Mouse (Mus musculus): Measurements from ENCODE around the gene Ncoa1.
"Not testable (repeated sequence)": the region's sequence is repeated elsewhere in the genome, so short reads cannot be mapped to it uniquely, and the experiment has no call there.

Gene Ncoa1

DNA sequence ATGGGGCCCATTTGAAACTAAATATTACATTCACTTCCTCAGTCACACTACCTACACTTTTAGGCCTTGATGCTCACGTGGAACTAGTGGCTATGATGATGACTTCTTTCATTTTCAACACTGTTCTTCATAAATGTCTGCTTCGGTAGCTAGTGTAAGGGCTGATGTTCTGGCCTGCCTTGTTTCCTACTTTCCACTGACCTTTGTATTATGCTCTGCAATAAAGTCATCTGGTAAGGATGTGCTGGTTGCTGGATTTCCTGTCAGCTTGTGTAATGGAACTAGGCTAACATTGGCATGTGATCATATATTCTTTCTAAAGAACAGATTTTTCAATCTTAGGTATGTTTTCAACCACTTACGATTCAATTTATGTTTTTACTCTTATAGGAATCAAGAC is 177.7 kb downstream of the Ncoa1 start:
- no peak for DNase-seq

- no peak for DNase-seq
Observed at GRCm38 (mm10) chr12:4298626-4299025, 178.4 kb downstream of the Ncoa1 start.

DNA sequence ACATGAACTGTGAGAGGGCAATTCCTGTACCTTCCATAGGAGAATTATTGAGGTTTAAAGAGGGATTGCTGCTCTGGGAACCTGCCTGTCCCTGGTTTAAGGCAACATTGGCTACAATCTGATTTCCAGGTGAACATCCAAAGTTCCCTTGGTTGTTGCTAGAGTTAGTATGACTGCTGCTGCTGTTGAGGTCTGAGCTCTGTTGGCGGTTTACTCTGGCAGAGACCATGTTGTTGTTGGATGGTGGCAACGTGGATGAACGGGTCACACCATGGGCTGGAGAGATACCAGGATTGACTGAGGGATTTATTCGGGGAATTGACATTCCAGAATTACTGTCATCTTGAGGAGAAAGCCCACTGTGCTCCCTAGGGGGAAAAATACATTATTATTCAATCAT is 181.1 kb downstream of the Ncoa1 start:
- no peak for DNase-seq

DNA sequence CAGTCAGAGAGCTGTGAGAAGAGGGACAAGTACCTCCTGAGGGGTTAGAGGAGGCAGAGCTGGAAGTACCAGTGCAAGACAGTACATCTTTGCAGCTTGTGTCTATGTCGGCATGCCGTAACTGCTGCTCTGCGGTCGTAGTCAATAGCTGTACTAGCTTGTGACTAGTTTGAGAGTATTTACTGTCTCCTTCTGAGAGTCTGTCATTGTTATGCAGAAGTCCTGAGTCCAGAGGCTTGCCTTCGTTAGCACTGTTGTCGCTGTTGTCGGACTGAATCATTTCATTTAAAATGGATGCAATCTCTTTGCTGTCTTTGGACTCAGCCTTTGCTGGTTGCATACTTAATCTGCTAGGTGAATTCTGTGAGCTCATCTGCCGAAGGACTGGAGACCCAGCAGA is 181.7 kb downstream of the Ncoa1 start:
- no peak for DNase-seq

DNA sequence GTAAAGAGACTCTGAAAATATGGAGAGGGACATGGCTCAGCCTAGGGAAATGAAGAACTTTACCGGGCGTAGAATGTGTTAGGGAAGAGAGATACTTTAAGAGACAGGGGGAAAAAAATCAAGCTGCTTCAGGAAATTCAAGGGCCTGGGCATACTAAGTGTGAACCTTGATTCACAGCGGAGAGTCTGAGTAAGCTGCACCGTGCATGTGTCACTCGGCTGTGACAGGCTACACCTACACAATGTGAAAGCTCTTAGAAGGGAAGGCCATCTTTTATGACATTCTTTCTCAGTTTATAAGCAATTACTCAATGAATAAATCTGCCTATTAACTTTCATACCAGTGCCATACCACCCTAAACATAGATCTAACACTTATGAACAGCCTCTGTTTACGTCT is 183.2 kb downstream of the Ncoa1 start:
- DNase-seq = no peak

DNA sequence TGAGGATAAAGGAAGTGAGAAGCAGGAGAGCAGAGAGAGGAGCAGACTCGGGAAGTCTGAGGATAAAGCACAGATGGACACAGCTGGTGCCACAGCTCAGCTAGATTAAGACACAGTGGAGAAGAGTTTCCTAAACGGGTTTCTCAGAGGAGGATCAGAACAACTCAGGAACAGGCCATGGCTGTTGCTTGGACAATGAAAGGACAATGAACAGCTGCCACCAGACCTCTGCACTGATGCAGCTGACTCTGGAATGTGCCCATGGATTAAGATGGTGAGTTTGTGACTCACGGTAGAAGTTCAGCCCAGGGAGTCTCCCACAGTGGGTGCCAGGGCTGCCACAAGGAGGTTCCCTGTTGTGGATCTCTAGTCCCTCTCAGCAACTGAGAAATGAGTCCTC is 191.8 kb downstream of the Ncoa1 start:
- no peak for DNase-seq

GRCm38 (mm10) chr12:4279878-4280277 is 197.1 kb downstream of the Ncoa1 start:
- DNase-seq = no peak

DNA sequence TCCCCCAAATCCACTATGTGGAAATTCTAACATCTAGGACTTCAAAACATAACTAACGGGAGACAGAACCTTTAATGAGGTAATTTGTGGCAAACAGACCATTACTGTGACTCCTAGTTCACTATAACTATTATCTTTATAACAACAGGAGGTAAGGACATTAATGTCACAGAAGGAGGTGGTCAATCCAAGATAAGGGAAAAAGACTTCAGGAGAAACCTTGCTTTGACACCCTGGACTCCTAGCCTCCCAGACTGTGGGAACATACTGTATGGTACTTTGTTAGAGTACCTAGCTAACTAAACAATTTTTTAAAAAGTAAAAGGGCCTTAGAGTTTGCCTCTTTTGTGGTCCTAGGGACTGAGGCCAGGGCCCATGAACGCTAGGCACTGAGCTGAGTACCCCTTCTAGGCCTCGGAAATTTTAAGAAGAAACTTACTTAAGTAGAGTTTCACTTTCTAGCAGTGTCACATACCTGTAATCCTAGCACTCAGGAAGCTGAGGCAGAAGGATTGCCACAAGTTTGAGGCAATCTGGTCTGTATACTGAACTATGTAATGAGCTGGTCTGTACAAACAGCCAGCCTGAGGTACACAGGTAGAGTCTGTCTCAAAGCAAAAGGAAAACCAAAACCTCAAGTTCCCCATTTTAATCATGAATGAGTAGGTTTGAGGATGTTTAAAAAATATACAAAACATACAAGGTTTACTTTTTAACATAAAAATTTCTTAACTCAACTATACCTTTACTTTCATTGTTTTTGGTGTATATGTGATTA is 197.8 kb downstream of the Ncoa1 start:
- DNase-seq = no peak

DNA sequence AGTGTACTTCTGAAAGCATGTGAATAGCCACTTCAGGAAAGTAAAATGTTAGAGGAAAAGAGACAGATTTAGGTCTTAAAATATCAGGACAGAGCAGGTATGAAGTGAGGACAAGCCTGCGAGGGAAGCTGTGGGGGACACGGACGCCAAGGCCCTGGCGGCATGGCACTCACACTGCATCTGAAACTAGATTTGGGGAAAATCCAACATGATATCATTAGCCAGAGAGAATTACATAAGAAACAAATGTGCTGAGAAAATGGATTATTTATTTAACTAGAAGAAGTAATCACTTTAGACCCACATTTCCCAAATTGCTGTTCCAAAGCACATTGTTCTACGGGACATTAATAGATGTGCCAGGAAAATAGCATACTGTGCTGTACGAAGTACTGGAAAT is 205.9 kb downstream of the Ncoa1 start:
- DNase-seq = peak; percentile 46

- DNase-seq = no peak
Observed at GRCm38 (mm10) chr12:4267765-4268164, 209.2 kb downstream of the Ncoa1 start.

DNA sequence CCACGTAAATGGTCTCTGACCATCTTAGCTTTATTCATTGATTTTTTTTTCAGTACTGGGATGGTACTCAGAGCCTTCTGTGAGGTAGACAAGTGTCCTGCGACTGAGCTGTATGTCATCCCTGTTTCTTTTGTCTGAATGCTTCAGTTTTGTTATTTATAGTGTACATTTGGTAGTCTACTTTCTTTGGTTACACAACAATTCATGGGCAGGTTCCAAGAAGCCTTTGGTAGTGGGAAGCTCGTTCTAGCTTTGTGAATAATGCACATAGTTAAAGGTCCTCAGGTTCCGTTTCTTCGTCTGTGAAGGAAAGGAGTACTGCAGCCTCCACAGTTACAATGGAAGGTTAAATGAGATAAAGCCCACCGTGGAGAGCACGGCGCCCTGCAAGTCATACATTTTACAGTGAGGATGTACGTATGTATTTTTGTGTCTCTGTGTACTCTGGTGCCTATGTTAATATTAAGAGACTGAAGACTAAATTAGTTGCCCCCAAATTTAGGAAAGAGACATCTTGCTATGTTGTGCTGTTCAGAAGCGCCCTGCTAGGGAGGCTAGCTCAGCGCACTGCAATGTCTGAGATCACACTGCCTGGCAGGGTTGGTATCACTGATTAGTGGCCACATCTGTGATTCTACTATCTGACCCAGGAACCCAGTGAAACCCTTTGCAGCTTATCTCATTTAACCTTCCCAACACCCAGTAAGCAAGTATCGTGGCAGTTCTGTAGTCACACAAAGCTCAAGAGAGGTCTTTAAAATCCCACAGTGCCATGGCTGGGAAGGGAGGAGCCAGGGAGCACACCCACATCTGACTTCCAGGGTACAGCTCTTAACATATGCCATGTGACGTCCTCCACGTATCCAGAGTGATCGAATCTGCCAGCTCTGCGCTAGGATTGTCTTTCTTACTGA is 224.0 kb downstream of the Ncoa1 start:
- no peak for DNase-seq

DNA sequence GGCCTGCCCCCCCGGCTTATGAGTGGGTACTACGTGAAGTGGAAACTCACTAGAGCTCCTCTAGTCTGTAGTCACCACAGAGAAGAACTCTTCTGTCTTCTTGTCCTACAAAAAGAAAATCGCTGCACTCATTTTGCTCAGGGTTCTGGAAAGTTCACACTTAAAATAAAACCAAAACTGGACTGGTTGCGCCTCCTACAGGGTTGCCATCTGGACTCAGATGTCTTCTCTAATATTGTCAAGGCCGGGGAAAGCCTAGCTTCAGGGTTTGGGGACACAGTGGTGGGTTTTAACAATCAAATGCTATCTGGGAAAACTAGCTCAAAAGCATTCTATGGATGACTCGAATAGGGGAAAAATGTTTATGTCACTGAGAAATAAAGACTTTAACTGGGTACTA is 227.2 kb downstream of the Ncoa1 start:
- DNase-seq = peak; percentile 70

DNA sequence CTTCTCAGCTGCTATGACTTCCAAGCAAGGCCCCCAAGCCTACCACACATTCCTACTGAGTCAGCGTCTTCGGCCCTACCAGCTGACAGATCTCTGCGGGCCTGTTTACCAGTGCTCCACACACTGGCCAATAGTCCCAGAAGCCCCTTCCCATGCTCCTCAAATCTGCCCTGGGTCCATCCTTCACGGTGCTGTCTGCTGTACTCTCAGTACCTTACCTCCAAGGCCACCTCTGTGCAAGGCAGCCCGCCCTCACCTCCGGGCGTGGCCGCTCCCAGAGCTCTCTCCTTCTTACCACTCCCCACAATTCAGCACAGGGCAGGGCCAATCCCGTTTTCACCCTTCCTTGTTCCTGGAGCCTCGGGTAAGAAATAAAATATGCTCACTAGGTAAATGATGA is 231.2 kb downstream of the Ncoa1 start:
- no peak for DNase-seq

DNA sequence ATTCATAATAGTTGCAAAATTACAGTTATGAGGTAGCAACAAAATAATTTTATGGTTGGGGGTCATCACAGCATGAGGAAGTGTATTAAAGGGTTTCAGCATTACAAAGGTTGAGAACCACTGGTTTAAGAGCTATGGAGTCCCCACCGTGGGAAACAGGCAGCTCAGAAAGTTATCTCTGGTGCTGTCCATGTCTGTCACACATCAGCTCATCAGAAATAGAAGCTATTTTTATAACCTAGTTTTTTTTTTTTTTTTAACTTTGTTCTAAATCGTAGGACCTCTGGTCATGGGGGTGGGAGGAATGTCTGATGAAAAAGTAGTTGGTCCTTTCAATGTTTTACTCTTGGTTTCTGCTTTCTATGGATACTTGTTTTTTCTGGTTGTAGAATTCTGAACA is 233.2 kb downstream of the Ncoa1 start:
- DNase-seq = no peak

GRCm38 (mm10) chr12:4240281-4240680 is 236.7 kb downstream of the Ncoa1 start:
- not testable (repeated sequence) for DNase-seq

- no peak for DNase-seq
Observed at GRCm38 (mm10) chr12:4237481-4237880, 239.5 kb downstream of the Ncoa1 start.

- peak; percentile 97 for DNase-seq
Observed at GRCm38 (mm10) chr12:4233572-4234508, 243.1 kb downstream of the Ncoa1 start, which contains the start of the genes Ptrhd1 and Cenpo. TSS of gene Ptrhd1 (plus strand) at chr12:4234027. TSS of gene Cenpo (minus strand) at chr12:4234294.

GRCm38 (mm10) chr12:4232777-4233176 is 244.2 kb downstream of the Ncoa1 start:
- no peak for DNase-seq

GRCm38 (mm10) chr12:4230156-4230555 is 246.8 kb downstream of the Ncoa1 start:
- DNase-seq = no peak

- no peak for DNase-seq
Observed at GRCm38 (mm10) chr12:4212908-4213307, 264.1 kb downstream of the Ncoa1 start.

- no peak for DNase-seq
Observed at GRCm38 (mm10) chr12:4211174-4211573, 265.8 kb downstream of the Ncoa1 start.

GRCm38 (mm10) chr12:4209196-4209595 is 267.8 kb downstream of the Ncoa1 start:
- DNase-seq = no peak

Data from cerebellum, adult 9-11 months (tissue).